Mouse (Mus musculus) heart, postnatal 25 days (tissue): ENCODE measurements around the gene Fermt1. TPM values are rescaled to one million over a fixed set of nuclear protein-coding genes. Genes with fewer than 3 reads are reported as not detected.

Experiments used
- DNase-seq: peaks from one replicate; pipeline ENCODE4 v3.0.0; 2022; ENCODE audit warnings: low spot score
- intact Hi-C: fragments of 180-260 bp; cut with DNase I; formaldehyde crosslinking; loops from one replicate; pipeline ENCODE4 v1.15.1; 2025
- total RNA-seq, 2 experiments: library from RNA; stranded (reverse); gene quantifications; 2 replicates each; pipeline ENCODE4 v1.2.3; 2021

The Fermt1 gene
- total RNA-seq, 2 experiments from 2014 or later = not detected

DNA sequence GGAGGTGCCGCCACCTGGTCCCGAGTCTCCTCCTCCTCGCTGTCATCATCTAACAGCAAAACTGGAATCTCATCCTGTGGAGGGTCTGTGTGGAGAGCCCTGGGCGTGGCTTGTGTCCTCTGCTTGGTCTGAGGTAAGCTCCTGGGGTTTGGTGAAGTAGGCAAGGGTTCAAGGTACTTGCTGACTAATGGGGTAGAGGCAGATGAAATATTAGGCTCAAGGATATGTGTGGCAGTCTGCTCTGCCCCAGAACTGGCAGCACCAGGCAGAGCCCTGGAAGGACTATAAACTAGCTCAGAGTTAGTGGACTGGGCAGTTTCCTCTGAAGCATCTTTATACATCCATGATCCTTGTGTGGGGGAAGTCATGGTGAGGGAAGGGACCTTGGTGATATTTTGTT lies 75.4 kb downstream of the Fermt1 start:
- intact Hi-C loops = no loop called here
- no peak for DNase-seq

DNA sequence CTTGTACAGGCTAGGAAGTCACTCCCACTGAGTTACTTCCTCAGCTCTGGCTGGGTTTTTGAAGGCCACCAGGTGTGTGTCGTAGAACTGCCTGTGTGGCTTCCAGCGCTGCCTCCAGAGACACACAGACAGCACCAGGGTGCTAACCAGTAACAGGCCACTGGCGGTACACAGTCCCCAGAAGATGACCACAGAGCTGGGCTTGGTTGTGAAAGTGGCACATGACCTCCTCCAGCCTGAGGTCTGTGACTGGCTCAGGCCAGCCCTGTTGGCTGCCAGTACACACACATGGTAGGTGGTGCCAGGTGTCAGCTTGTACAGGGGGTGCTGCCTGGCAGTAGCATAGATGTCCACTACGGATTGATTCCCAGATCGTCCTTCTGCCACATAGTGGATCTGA lies 76.0 kb downstream of the Fermt1 start:
- DNase-seq = no peak
- intact Hi-C loops = no loop called here

DNA sequence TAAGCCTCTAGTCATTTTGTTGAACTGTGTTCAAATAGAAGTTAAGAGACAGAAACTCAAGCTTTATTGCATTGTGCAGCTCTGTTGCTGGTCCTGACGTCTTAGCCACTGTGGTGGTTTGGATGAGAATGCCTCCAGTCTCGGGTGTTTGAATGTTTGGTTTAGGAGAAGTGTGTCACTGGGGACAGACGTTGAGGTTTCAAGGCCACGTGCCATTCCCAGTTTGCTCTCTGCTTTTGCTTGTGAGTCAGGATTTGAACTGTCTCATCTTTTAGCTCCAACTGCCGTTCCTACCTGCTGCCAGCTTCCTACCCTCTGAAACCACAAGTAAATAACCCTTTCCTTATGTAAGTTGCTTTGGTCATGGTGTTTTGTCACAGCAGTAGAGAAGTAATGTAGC lies 78.2 kb downstream of the Fermt1 start:
- intact Hi-C loops = no loop called here
- no peak for DNase-seq

DNA sequence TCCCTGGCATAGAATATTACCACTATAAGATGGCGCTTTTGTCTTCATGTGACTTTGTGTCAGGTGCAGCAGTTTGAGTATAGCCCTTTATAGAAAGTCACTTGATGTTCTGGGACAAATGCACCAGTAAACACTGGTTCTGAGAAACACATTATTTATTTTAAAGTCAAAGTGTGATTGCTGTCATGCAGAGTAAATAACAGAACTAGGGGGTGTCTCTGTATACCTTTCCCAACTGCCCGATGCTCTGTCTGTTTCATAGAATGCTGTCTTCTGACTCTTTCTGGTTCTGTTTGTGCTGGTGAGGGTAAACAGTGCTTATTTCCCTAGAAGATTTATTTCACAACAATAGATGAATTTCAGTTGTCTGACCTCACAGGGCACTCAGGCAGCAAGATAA lies 82.4 kb downstream of the Fermt1 start:
- intact Hi-C loops = no loop called here
- no peak for DNase-seq

DNA sequence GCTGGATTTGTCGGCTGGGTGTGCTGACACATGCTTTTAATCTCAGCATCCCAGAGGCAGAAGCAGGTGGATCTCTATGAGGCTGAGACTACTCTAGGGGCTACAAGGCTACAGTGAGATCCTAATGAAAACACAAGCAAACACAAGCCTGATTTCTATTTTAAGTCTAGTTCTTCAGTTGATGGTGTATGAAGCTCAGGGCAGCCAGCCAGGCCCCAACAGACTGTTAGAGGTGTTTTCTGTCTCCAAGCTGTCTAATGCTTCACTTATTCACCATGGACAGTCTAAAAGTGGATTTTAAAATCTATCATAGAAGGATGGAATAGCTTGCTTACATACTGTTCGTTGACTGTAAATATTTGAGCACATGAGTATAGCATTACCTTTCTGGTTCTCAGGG lies 84.2 kb downstream of the Fermt1 start:
- intact Hi-C loops = no loop called here
- no peak for DNase-seq

DNA sequence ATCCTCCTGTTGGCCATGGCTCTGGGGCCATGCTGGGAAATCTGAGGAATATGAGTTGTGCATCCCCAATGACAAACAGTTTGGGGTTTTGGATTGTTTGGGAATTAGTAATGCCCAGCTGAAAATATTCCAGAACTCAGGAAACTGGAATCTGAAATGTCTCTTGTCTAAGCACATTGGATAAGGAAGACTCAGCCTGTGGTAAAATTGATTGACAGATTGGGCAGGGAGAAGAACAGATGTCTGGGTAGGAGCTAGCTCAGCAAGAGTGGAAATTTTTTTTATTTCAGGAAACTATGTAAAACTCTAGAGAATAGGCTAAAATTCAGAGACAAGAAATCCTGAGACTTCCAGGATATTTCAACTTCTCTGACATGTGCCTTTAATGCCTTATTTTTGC lies 85.3 kb downstream of the Fermt1 start:
- intact Hi-C loops = no loop called here
- no peak for DNase-seq

DNA sequence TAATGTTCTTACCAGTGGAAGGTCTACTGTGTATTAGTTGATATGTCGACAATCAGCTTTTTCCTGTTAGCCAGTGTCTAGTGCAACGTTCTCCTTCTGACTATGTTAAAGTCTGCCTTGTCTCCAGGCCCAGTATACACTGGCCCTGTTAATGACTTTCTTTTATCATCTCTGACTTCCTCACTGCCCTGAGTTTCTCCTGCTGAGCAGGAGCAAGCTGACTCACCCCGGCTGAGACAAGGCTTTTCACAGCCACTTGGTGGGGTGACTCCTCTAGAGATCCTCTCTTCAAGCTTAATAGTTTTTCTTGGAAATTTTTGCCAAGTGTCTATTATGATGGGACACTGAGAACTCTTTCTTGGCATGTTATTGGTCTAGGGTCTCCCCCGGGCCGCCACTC lies 89.4 kb downstream of the Fermt1 start:
- intact Hi-C loops = no loop called here
- no peak for DNase-seq

Other genes starting within 250 kb of the Fermt1 start
- gene Chgb, start 164.6 kb downstream of the Fermt1 start, total RNA-seq = under 1 TPM; 0.22 to 0.39 TPM
- 1 to 10 TPM; 5.5 to 6.4 TPM for gene Trmt6, start 129.9 kb downstream of the Fermt1 start, total RNA-seq
- 1 to 10 TPM; 1.9 TPM for gene Mcm8, start 129.8 kb downstream of the Fermt1 start, total RNA-seq
- gene Crls1, start 99.2 kb downstream of the Fermt1 start, total RNA-seq = 10 to 100 TPM; 18.7 to 19.5 TPM
- 1 to 10 TPM; 5.5 to 8.2 TPM for gene Lrrn4, start 65.0 kb downstream of the Fermt1 start, total RNA-seq